Mouse (Mus musculus): ENCODE results near the gene Ubb.

Gene Ubb

GRCm38 (mm10) chr11:62583031-62583430, 32.1 kb downstream of the Ubb start:
- CTCF ChIA-PET = no interaction called here

GRCm38 (mm10) chr11:62584671-62585206, 33.8 kb downstream of the Ubb start:
- CTCF ChIA-PET = no interaction called here

- CTCF ChIA-PET = interaction anchor here (1.0 kb wide), 1 partner anchor 18 kb away, joined by 3 read pairs; no protein-coding TSS in a partner anchor
Observed at GRCm38 (mm10) chr11:62587034-62587433, 36.1 kb downstream of the Ubb start.

GRCm38 (mm10) chr11:62589391-62589790, 38.4 kb downstream of the Ubb start:
- CTCF ChIA-PET = no interaction called here

GRCm38 (mm10) chr11:62591026-62591425, 40.1 kb downstream of the Ubb start:
- CTCF ChIA-PET = interaction anchor here (0.6 kb wide), 1 partner anchor 103 kb away, joined by 3 read pairs; no protein-coding TSS in a partner anchor

- CTCF ChIA-PET = interaction anchor here (0.5 kb wide), 1 partner anchor 35 kb away, joined by 3 read pairs; no protein-coding TSS in a partner anchor
Observed at GRCm38 (mm10) chr11:62591904-62592575, 41.1 kb downstream of the Ubb start.

- CTCF ChIA-PET = no interaction called here
Observed at GRCm38 (mm10) chr11:62598571-62598970, 47.6 kb downstream of the Ubb start.

GRCm38 (mm10) chr11:62601732-62602618, 51.0 kb downstream of the Ubb start:
- CTCF ChIA-PET = no interaction called here

All from spleen, embryonic (tissue).